19 mouse cellular contexts compared by ENCODE assay signal in the genomic region with DNA sequence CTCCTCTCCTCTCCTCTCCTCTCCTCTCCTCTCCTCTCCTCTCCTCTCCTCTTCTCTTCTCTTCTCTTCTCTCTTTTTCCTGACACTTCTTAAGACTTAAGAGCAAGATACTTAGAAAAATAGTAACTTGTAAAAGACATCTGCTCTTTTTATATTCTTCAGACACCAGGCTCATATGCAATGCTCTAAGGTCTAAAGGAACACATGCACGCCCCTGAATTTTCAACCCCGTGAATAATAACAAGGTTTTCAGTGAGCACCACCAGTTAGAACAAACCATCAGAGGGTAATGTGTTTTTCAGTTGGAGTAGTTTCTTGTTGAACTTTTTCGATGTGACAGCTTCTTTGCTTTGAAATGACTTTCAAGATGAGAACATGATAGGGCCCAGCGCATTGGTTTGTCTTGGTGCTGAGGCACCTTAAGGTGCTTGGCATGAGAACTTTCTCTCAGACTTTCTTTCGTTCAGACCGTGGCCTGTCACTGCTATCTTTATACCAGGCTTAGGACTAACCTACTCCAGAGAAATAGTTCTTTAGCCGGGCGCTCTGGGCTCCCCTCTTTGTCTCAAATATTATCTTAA.
"Had no signal": no experiment of that assay in that cellular context is flagged by ENCODE, and none has a peak within 500 bp of the region (broad histone marks: within the 10 kb centered on the region; RNA-seq: fewer than 3 reads in every experiment).

No protein-coding gene starts in this region.

- DNase-seq: kidney, adult 2 months; kidney, postnatal 25 days; layer of hippocampus, postnatal 36 days; liver, embryonic 13.5 days; lung, embryonic 14.5 days; right cerebral cortex, adult 18-20 months; right cerebral cortex, postnatal 14 days; right cerebral cortex, postnatal 4 days; thymus, adult 2 months; thymus, postnatal 14 days; thymus, postnatal 4 days had no signal

- H3K9me3 ChIP-seq: liver, embryonic 13.5 days; midbrain, embryonic 13.5 days; neural tube, embryonic 12.5 days; neural tube, embryonic 15.5 days had no signal

- H3K9ac ChIP-seq: liver, embryonic 13.5 days; lung, embryonic 14.5 days; midbrain, embryonic 13.5 days; neural tube, embryonic 12.5 days; neural tube, embryonic 15.5 days had no signal

- H3K4me3 ChIP-seq: layer of hippocampus, adult 2 months; left cerebral cortex, adult 2 months; liver, embryonic 13.5 days; midbrain, embryonic 13.5 days; neural tube, embryonic 12.5 days; neural tube, embryonic 15.5 days had no signal

- H3K4me2 ChIP-seq: liver, embryonic 13.5 days; lung, embryonic 14.5 days; midbrain, embryonic 13.5 days; neural tube, embryonic 12.5 days; neural tube, embryonic 15.5 days had no signal

- H3K27me3 ChIP-seq: liver, embryonic 13.5 days; midbrain, embryonic 13.5 days; neural tube, embryonic 12.5 days; neural tube, embryonic 15.5 days had no signal

- H3K36me3 ChIP-seq: liver, embryonic 13.5 days; midbrain, embryonic 13.5 days; neural tube, embryonic 12.5 days; neural tube, embryonic 15.5 days had no signal

- H3K27ac ChIP-seq: kidney, postnatal 0 days; layer of hippocampus, adult 2 months; left cerebral cortex, adult 2 months; liver, embryonic 13.5 days; macrophage; midbrain, embryonic 13.5 days; neural tube, embryonic 12.5 days; neural tube, embryonic 15.5 days; stomach, postnatal 0 days had no signal
